Mouse (Mus musculus): ENCODE data around the gene Plac8.

Gene Plac8

GRCm38 (mm10) chr5:100535826-100536225, 36.2 kb downstream of the Plac8 start:
- DNase-seq (ENCODE audit: low read depth) = no peak

GRCm38 (mm10) chr5:100526164-100526563, 45.9 kb downstream of the Plac8 start:
- no peak for DNase-seq (ENCODE audit: low read depth)

GRCm38 (mm10) chr5:100525620-100526019, 46.4 kb downstream of the Plac8 start:
- DNase-seq (ENCODE audit: low read depth) = no peak

- DNase-seq (ENCODE audit: low read depth) = no peak
Measured at GRCm38 (mm10) chr5:100524921-100525320, 47.1 kb downstream of the Plac8 start.

- no peak for DNase-seq (ENCODE audit: low read depth)
Measured at GRCm38 (mm10) chr5:100523331-100523730, 48.7 kb downstream of the Plac8 start.

GRCm38 (mm10) chr5:100520223-100520622, 51.8 kb downstream of the Plac8 start:
- DNase-seq (ENCODE audit: low read depth) = no peak

GRCm38 (mm10) chr5:100519027-100519411, 53.0 kb downstream of the Plac8 start:
- no peak for DNase-seq (ENCODE audit: low read depth)

GRCm38 (mm10) chr5:100518049-100519026, 53.7 kb downstream of the Plac8 start, which contains the start of gene Cops4:
Cops4 (plus strand) TSS chr5:100518309.
- peak; percentile 98 for DNase-seq (ENCODE audit: low read depth)

GRCm38 (mm10) chr5:100512576-100512975, 59.5 kb downstream of the Plac8 start:
- no peak for DNase-seq (ENCODE audit: low read depth)

- no peak for DNase-seq (ENCODE audit: low read depth)
Measured at GRCm38 (mm10) chr5:100509247-100509646, 62.8 kb downstream of the Plac8 start.

Data from fibroblast of lung, adult 2 months (primary cell).